Mouse (Mus musculus): Measurements from ENCODE around the gene Uts2b.
A peak's percentile ranks its signal among the peaks of the same experiment; 100 is the strongest.

Gene Uts2b

GRCm38 (mm10) chr16:27370191-27370590, at the start of gene Uts2b:
Gene Uts2b (minus strand): TSS chr16:27370239.
- DNase-seq (ENCODE audit: low spot score in 2 of 2): no peak

- DNase-seq (ENCODE audit: low spot score in 2 of 2): no peak
Measured at GRCm38 (mm10) chr16:27417632-27418031, 47.6 kb upstream of the Uts2b start.

- DNase-seq (ENCODE audit: low spot score in 2 of 2): no peak
Measured at GRCm38 (mm10) chr16:27416937-27417584, 47.0 kb upstream of the Uts2b start.

GRCm38 (mm10) chr16:27404107-27404506, 34.1 kb upstream of the Uts2b start:
- no peak for DNase-seq (ENCODE audit: low spot score in 2 of 2)

GRCm38 (mm10) chr16:27401579-27401978, 31.5 kb upstream of the Uts2b start:
- no peak for DNase-seq (ENCODE audit: low spot score in 2 of 2)

GRCm38 (mm10) chr16:27399719-27400253, 29.7 kb upstream of the Uts2b start:
- DNase-seq (ENCODE audit: low spot score in 2 of 2): no peak

GRCm38 (mm10) chr16:27399026-27399718, 29.1 kb upstream of the Uts2b start:
- no peak for DNase-seq (ENCODE audit: low spot score in 2 of 2)

- no peak for DNase-seq (ENCODE audit: low spot score in 2 of 2)
Measured at GRCm38 (mm10) chr16:27396951-27397350, 26.9 kb upstream of the Uts2b start.

- DNase-seq (ENCODE audit: low spot score in 2 of 2): no peak
Measured at GRCm38 (mm10) chr16:27395251-27396037, 25.4 kb upstream of the Uts2b start.

- DNase-seq (ENCODE audit: low spot score in 2 of 2): no peak
Measured at GRCm38 (mm10) chr16:27391845-27392244, 21.8 kb upstream of the Uts2b start.

GRCm38 (mm10) chr16:27390306-27390705, 20.3 kb upstream of the Uts2b start:
- DNase-seq (ENCODE audit: low spot score in 2 of 2): no peak

GRCm38 (mm10) chr16:27389534-27390282, 19.7 kb upstream of the Uts2b start:
- peak in 1 of 2 experiments; percentile 22 for DNase-seq (ENCODE audit: low spot score in 2 of 2)

- peak; percentile 73 to 83 for DNase-seq (ENCODE audit: low spot score in 2 of 2)
Measured at GRCm38 (mm10) chr16:27388761-27389451, 18.9 kb upstream of the Uts2b start, which contains the start of gene Ccdc50. Gene Ccdc50 (plus strand): TSS chr16:27388869.

- DNase-seq (ENCODE audit: low spot score in 2 of 2): no peak
Measured at GRCm38 (mm10) chr16:27387634-27388611, 17.9 kb upstream of the Uts2b start.

- no peak for DNase-seq (ENCODE audit: low spot score in 2 of 2)
Measured at GRCm38 (mm10) chr16:27386850-27387407, 16.9 kb upstream of the Uts2b start.

GRCm38 (mm10) chr16:27385649-27386048, 15.6 kb upstream of the Uts2b start:
- DNase-seq (ENCODE audit: low spot score in 2 of 2): no peak

- DNase-seq (ENCODE audit: low spot score in 2 of 2): peak; percentile 36 to 62
Measured at GRCm38 (mm10) chr16:27384893-27385603, 15.0 kb upstream of the Uts2b start.

- no peak for DNase-seq (ENCODE audit: low spot score in 2 of 2)
Measured at GRCm38 (mm10) chr16:27382217-27382616, 12.2 kb upstream of the Uts2b start.

GRCm38 (mm10) chr16:27376556-27376955, 6.5 kb upstream of the Uts2b start:
- no peak for DNase-seq (ENCODE audit: low spot score in 2 of 2)
